Mouse (Mus musculus): Measurements from ENCODE around the gene Nsun7. TPM values are rescaled to one million over a fixed set of nuclear protein-coding genes. Genes with fewer than 3 reads are reported as not detected.

Nsun7 gene
- polyA plus RNA-seq, 1 experiment from 2014 or later = 0.65 TPM

GRCm38 (mm10) chr5:66340356-66341102 lies 80.8 kb downstream of the Nsun7 start:
- Histone ChIP-seq H3K27me3 (no peaks in the 10 kb centered on the region), H3K36me3 (no peaks in the 10 kb centered on the region), H3K4me1 (peaks cover 14% of the 10 kb centered on the region), H3K27ac (no peak overlapping the region), H3K4me2 (no peak overlapping the region), H3K4me3 (no peak overlapping the region), H3K9ac (no peak overlapping the region), H3K9me3 (no peaks in the 10 kb centered on the region)
- ATAC-seq (ENCODE audit: insufficient number of reproducible peaks, low FRiP score, low TSS enrichment, low read depth) = no peak
- 64% methylated on average over 17 of the region's 17 CpGs for WGBS

- Histone ChIP-seq H3K9ac (no peak overlapping the region), H3K9me3 (no peaks in the 10 kb centered on the region), H3K4me1 (peaks cover 14% of the 10 kb centered on the region), H3K36me3 (no peaks in the 10 kb centered on the region), H3K27me3 (no peaks in the 10 kb centered on the region), H3K4me2 (no peak overlapping the region), H3K27ac (no peak overlapping the region), H3K4me3 (no peak overlapping the region)
- ATAC-seq (ENCODE audit: insufficient number of reproducible peaks, low FRiP score, low TSS enrichment, low read depth) = no peak
- WGBS = 43% methylated on average over 10 of the region's 10 CpGs
Observed at GRCm38 (mm10) chr5:66341848-66342247, 82.2 kb downstream of the Nsun7 start.

GRCm38 (mm10) chr5:66342285-66342684 lies 82.6 kb downstream of the Nsun7 start:
- no peak for ATAC-seq (ENCODE audit: insufficient number of reproducible peaks, low FRiP score, low TSS enrichment, low read depth)
- 71% methylated on average over 9 of the region's 9 CpGs for WGBS

GRCm38 (mm10) chr5:66344182-66344581 lies 84.5 kb downstream of the Nsun7 start:
- no peaks in the 10 kb centered on the region for H3K9me3 ChIP-seq
- H3K36me3 ChIP-seq = no peaks in the 10 kb centered on the region
- no peak overlapping the region for H3K9ac ChIP-seq
- ATAC-seq (ENCODE audit: insufficient number of reproducible peaks, low FRiP score, low TSS enrichment, low read depth) = no peak
- H3K4me1 ChIP-seq = no peaks in the 10 kb centered on the region
- H3K27ac ChIP-seq = no peak overlapping the region
- no peaks in the 10 kb centered on the region for H3K27me3 ChIP-seq
- H3K4me2 ChIP-seq = no peak overlapping the region
- H3K4me3 ChIP-seq = no peak overlapping the region
- WGBS = 70% methylated on average over 2 of the region's 2 CpGs

More at GRCm38 (mm10) chr5:66342285-66342684, 82.6 kb downstream of the Nsun7 start:
- Histone ChIP-seq H3K36me3 (no peaks in the 10 kb centered on the region), H3K27me3 (no peaks in the 10 kb centered on the region), H3K9me3 (no peaks in the 10 kb centered on the region), H3K9ac (no peak overlapping the region), H3K4me2 (no peak overlapping the region), H3K4me1 (peaks cover 10% of the 10 kb centered on the region), H3K27ac (no peak overlapping the region), H3K4me3 (no peak overlapping the region)

- Histone ChIP-seq H3K9ac (no peak overlapping the region), H3K4me2 (no peak overlapping the region), H3K4me1 (no peaks in the 10 kb centered on the region), H3K27ac (no peak overlapping the region), H3K36me3 (no peaks in the 10 kb centered on the region), H3K4me3 (no peak overlapping the region), H3K27me3 (no peaks in the 10 kb centered on the region), H3K9me3 (no peaks in the 10 kb centered on the region)
- 41% methylated on average over 3 of the region's 3 CpGs for WGBS
- no peak for ATAC-seq (ENCODE audit: insufficient number of reproducible peaks, low FRiP score, low TSS enrichment, low read depth)
Observed at GRCm38 (mm10) chr5:66345140-66345539, 85.4 kb downstream of the Nsun7 start.

GRCm38 (mm10) chr5:66346756-66347155 lies 87.1 kb downstream of the Nsun7 start:
- Histone ChIP-seq H3K27ac (no peak overlapping the region), H3K9me3 (no peaks in the 10 kb centered on the region), H3K4me2 (no peak overlapping the region), H3K9ac (no peak overlapping the region), H3K27me3 (no peaks in the 10 kb centered on the region), H3K4me1 (peaks cover 4% of the 10 kb centered on the region; the same call in 1 of the 2 replicates), H3K4me3 (no peak overlapping the region), H3K36me3 (no peaks in the 10 kb centered on the region)
- WGBS = 92% methylated on average over 6 of the region's 6 CpGs
- no peak for ATAC-seq (ENCODE audit: insufficient number of reproducible peaks, low FRiP score, low TSS enrichment, low read depth)

Other genes starting within 250 kb of the Nsun7 start
- 7.6 and 8.9 TPM in 2 replicates for gene Rbm47, start 86.8 kb upstream of the Nsun7 start, polyA plus RNA-seq (2015; fragmentation: Nextera tagmentation; extraction: Ambion mirVana)

Data from limb, embryonic 15.5 days (tissue).